Mouse (Mus musculus) limb, embryonic 14.5 days (tissue): ENCODE results near the gene Itgax. TPM values are rescaled to one million over a fixed set of nuclear protein-coding genes. Genes with fewer than 3 reads are reported as not detected.
"Not testable (repeated sequence)": the region's sequence is repeated elsewhere in the genome, so short reads cannot be mapped to it uniquely, and the experiment has no call there.

Experiments
- ATAC-seq: fragments of 200-750 bp; cut with Nextera tagmentation; 2 replicates; pipeline ENCODE4 v1.8.0; 2017; ENCODE audit warnings: low read depth, moderate number of reproducible peaks, moderate TSS enrichment; ENCODE audit not compliant: low FRiP score
- DNase-seq: peaks from one replicate; pipeline ENCODE4 v3.0.0-alpha.2; 2015; ENCODE audit warnings: low spot score
- H3K27ac ChIP-seq: fragments of 300-500 bp; sonication (generic); replicated peaks from 2 replicates; pipeline ENCODE4 v1.5.1; 2014; ENCODE audit warnings: low read depth, mild to moderate bottlenecking, low read length, moderate library complexity, mixed read lengths
- H3K27me3 ChIP-seq: fragments of 300-500 bp; sonication (generic); 2 replicates; pipeline ENCODE4 v1.6.1; 2014; ENCODE audit warnings: low read length, mixed read lengths; ENCODE audit not compliant: control insufficient read depth, insufficient read depth
- H3K36me3 ChIP-seq: fragments of 300-500 bp; sonication (generic); 2 replicates; pipeline ENCODE4 v1.6.1; 2014; ENCODE audit warnings: mild to moderate bottlenecking, low read length, moderate library complexity, mixed read lengths; ENCODE audit not compliant: control insufficient read depth, insufficient read depth
- H3K4me1 ChIP-seq: fragments of 300-500 bp; sonication (generic); 2 replicates; pipeline ENCODE4 v1.6.1; 2014; ENCODE audit warnings: antibody characterized with exemption, low read length, mixed read lengths; ENCODE audit not compliant: control insufficient read depth, insufficient read depth
- H3K4me2 ChIP-seq: fragments of 300-500 bp; sonication (generic); replicated peaks from 2 replicates; pipeline ENCODE4 v1.6.1; 2014; ENCODE audit warnings: low read depth, mild to moderate bottlenecking, low read length, moderate library complexity; ENCODE audit not compliant: severe bottlenecking
- H3K4me3 ChIP-seq: fragments of 300-500 bp; sonication (generic); replicated peaks from 2 replicates; pipeline ENCODE4 v1.5.1; 2014; ENCODE audit warnings: low read length
- H3K9ac ChIP-seq: fragments of 300-500 bp; sonication (generic); 2 replicates; pipeline ENCODE4 v1.6.1; 2014; ENCODE audit warnings: mild to moderate bottlenecking, low read depth, low read length, moderate library complexity; ENCODE audit not compliant: severe bottlenecking
- H3K9me3 ChIP-seq: fragments of 300-500 bp; sonication (generic); 2 replicates; pipeline ENCODE4 v1.6.1; 2016; ENCODE audit warnings: low read length; ENCODE audit not compliant: control insufficient read depth
- POLR2A ChIP-seq: fragments of 200-500 bp; IDR thresholded peaks from 2 replicates; pipeline ENCODE4 v1.8.0; 2012; ENCODE audit warnings: inconsistent platforms, mild to moderate bottlenecking, moderate library complexity, borderline replicate concordance; ENCODE audit not compliant: insufficient read depth, insufficient read length; ENCODE audit errors: extremely low read depth
- WGBS: fragments of 180-500 bp; shearing (Covaris S2); extraction: QIAGEN DNeasy Blood & Tissue Kit; methylation state at CpG from one replicate; pipeline ENCODE4 v1.1.7; 2014; 5-methylcytosine and 5-hydroxymethylcytosine counted together
- polyA plus RNA-seq, 2 experiments: library from polyadenylated mRNA; depleted of rRNA in 1 of 2; stranded (reverse) in 1 of 2; unstranded in 1 of 2; fragments of >200 nt; fragmentation: Nextera tagmentation in 1 of 2; extraction: Ambion mirVana in 1 of 2; gene quantifications; 2 replicates each; pipeline versions ENCODE4 v1.2.1 to v1.2.3; 2012 to 2014

Itgax gene
- polyA plus RNA-seq, 2 experiments = 0.17 to 0.18 TPM

GRCm38 (mm10) chr7:128136927-128137326 is 7.6 kb downstream of the Itgax start:
- H3K9ac ChIP-seq = no peak overlapping the region
- H3K27me3 ChIP-seq = no peaks in the 10 kb centered on the region
- H3K4me3 ChIP-seq = no peak overlapping the region
- no peak overlapping the region for H3K4me2 ChIP-seq
- H3K27ac ChIP-seq = no peak overlapping the region
- no peaks in the 10 kb centered on the region for H3K4me1 ChIP-seq
- ATAC-seq (no peak), DNase-seq (no peak)
- no peak for TF ChIP-seq POLR2A
- no peaks in the 10 kb centered on the region for H3K9me3 ChIP-seq
- no peaks in the 10 kb centered on the region for H3K36me3 ChIP-seq
- 42% methylated on average over 4 of the region's 4 CpGs for WGBS

- TF ChIP-seq POLR2A = no peak
- 90% methylated on average over 6 of the region's 6 CpGs for WGBS
- H3K27me3 ChIP-seq = no peaks in the 10 kb centered on the region
Measured at GRCm38 (mm10) chr7:128139611-128140010, 10.3 kb downstream of the Itgax start.

GRCm38 (mm10) chr7:128150970-128151369 is 21.6 kb downstream of the Itgax start:
- 67% methylated on average over 8 of the region's 8 CpGs for WGBS
- Histone ChIP-seq H3K9me3 (no peaks in the 10 kb centered on the region), H3K27ac (no peak overlapping the region), H3K4me2 (no peak overlapping the region), H3K27me3 (no peaks in the 10 kb centered on the region), H3K4me3 (no peak overlapping the region), H3K36me3 (no peaks in the 10 kb centered on the region), H3K4me1 (no peaks in the 10 kb centered on the region), H3K9ac (no peak overlapping the region)
- DNase-seq (no peak), ATAC-seq (no peak)
- TF ChIP-seq POLR2A = no peak

More at GRCm38 (mm10) chr7:128139611-128140010, 10.3 kb downstream of the Itgax start:
- Histone ChIP-seq H3K9ac (no peak overlapping the region), H3K9me3 (no peaks in the 10 kb centered on the region), H3K36me3 (no peaks in the 10 kb centered on the region), H3K4me3 (no peak overlapping the region), H3K4me2 (no peak overlapping the region), H3K4me1 (no peaks in the 10 kb centered on the region), H3K27ac (no peak overlapping the region)
- DNase-seq (no peak), ATAC-seq (no peak)

GRCm38 (mm10) chr7:128154076-128154475 is 24.7 kb downstream of the Itgax start, which contains the start of gene Itgad:
TSS of gene Itgad (plus strand) at chr7:128154376.
- no peaks in the 10 kb centered on the region for H3K4me1 ChIP-seq
- ATAC-seq (no peak), DNase-seq (no peak)
- no peaks in the 10 kb centered on the region for H3K9me3 ChIP-seq
- no peaks in the 10 kb centered on the region for H3K36me3 ChIP-seq
- no peak within 1 kb of the TSS for H3K4me2 ChIP-seq
- H3K4me3 ChIP-seq = no peak within 1 kb of the TSS
- no peaks in the 10 kb centered on the region for H3K27me3 ChIP-seq
- no peak for TF ChIP-seq POLR2A
- no peak within 1 kb of the TSS for H3K27ac ChIP-seq
- no peak within 1 kb of the TSS for H3K9ac ChIP-seq
- 91% methylated on average over 21 of the region's 21 CpGs for WGBS

GRCm38 (mm10) chr7:128154924-128155323 is 25.6 kb downstream of the Itgax start:
- WGBS = 67% methylated on average over 10 of the region's 10 CpGs
- Histone ChIP-seq H3K4me2 (no peak overlapping the region), H3K9me3 (no peaks in the 10 kb centered on the region), H3K27ac (no peak overlapping the region), H3K36me3 (no peaks in the 10 kb centered on the region), H3K4me3 (no peak overlapping the region), H3K27me3 (no peaks in the 10 kb centered on the region), H3K9ac (no peak overlapping the region), H3K4me1 (no peaks in the 10 kb centered on the region)
- ATAC-seq (no peak), DNase-seq (no peak)
- no peak for TF ChIP-seq POLR2A

- H3K4me3 ChIP-seq, H3K9me3 ChIP-seq, H3K4me2 ChIP-seq, DNase-seq, H3K9ac ChIP-seq, H3K27me3 ChIP-seq, H3K36me3 ChIP-seq, ATAC-seq, H3K27ac ChIP-seq, H3K4me1 ChIP-seq: not testable (repeated sequence)
- 53% methylated on average over 8 of the region's 8 CpGs for WGBS
Measured at GRCm38 (mm10) chr7:128158688-128159354, 29.5 kb downstream of the Itgax start.
